Mouse (Mus musculus) embryonic facial prominence, embryonic 12.5 days (tissue): Measurements from ENCODE around the gene Nup155. TPM values are rescaled to one million over a fixed set of nuclear protein-coding genes. Genes with fewer than 3 reads are reported as not detected.

ENCODE experiments used
- ATAC-seq: fragments of 200-750 bp; cut with Nextera tagmentation; 2 replicates; pipeline ENCODE4 v1.8.0; 2017; ENCODE audit not compliant: insufficient number of reproducible peaks, insufficient read depth, low FRiP score, low TSS enrichment
- H3K27ac ChIP-seq: fragments of 300-500 bp; sonication (generic); 2 replicates; pipeline ENCODE4 v1.5.1; 2016; ENCODE audit warnings: mild to moderate bottlenecking
- H3K27me3 ChIP-seq: fragments of 300-500 bp; sonication (generic); 2 replicates; pipeline ENCODE4 v1.6.1; 2016; ENCODE audit warnings: mild to moderate bottlenecking, moderate library complexity
- H3K36me3 ChIP-seq: fragments of 300-500 bp; sonication (generic); 2 replicates; pipeline ENCODE4 v1.6.1; 2016; ENCODE audit warnings: mild to moderate bottlenecking
- H3K4me1 ChIP-seq: fragments of 300-500 bp; sonication (generic); 2 replicates; pipeline ENCODE4 v1.6.1; 2016
- H3K4me2 ChIP-seq: fragments of 300-500 bp; sonication (generic); replicated peaks from 2 replicates; pipeline ENCODE4 v1.6.1; 2016; ENCODE audit warnings: mild to moderate bottlenecking, moderate library complexity
- H3K4me3 ChIP-seq: fragments of 300-500 bp; sonication (generic); 2 replicates; pipeline ENCODE4 v1.5.1; 2016; ENCODE audit warnings: mild to moderate bottlenecking
- H3K9ac ChIP-seq: fragments of 300-500 bp; sonication (generic); 2 replicates; pipeline ENCODE4 v1.6.1; 2016; ENCODE audit warnings: mild to moderate bottlenecking, moderate library complexity
- H3K9me3 ChIP-seq: fragments of 300-500 bp; sonication (generic); 2 replicates; pipeline ENCODE4 v1.6.1; 2016; ENCODE audit warnings: mild to moderate bottlenecking, moderate library complexity
- WGBS: fragments of 180-500 bp; shearing (Covaris S2); methylation state at CpG from one replicate; pipeline ENCODE4 v1.1.7; 2016; 5-methylcytosine and 5-hydroxymethylcytosine counted together
- polyA plus RNA-seq: library from polyadenylated mRNA; unstranded; fragments of >200 nt; fragmentation: Nextera tagmentation; extraction: Ambion mirVana; gene quantifications from 2 replicates; pipeline ENCODE4 v1.2.1, GENCODE M21; 2016

Nup155 gene
- polyA plus RNA-seq, 1 experiment from 2014 or later: 26.8 TPM

DNA sequence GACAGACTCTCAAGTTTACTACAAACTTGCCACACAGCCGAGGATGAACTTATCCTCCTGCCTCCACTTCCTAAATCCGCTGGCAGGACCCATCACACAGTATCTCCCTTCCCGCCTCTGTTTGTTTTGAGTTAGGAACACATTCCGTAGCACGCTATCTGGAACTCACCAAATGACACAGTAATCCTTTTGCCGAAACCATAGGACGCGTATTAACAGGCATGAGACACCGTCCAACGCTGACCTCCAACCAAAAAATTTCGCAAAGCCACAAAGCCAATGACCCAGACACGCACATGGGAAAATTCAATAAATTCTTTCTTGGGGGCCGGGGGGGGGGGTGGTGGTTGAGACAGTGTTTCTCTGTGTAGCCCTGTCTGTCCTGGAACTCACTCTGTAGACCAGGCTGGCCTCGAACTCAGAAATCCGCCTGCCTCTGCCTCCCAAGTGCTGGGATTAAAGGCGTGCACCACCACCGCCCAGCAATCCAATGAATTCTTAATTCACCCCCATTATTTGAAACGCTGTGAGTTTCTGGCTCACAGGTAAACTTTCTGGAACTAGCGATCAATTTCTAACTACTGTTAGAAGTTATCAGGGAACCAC lies 610 bp upstream of the Nup155 start:
- no peak for ATAC-seq

DNA sequence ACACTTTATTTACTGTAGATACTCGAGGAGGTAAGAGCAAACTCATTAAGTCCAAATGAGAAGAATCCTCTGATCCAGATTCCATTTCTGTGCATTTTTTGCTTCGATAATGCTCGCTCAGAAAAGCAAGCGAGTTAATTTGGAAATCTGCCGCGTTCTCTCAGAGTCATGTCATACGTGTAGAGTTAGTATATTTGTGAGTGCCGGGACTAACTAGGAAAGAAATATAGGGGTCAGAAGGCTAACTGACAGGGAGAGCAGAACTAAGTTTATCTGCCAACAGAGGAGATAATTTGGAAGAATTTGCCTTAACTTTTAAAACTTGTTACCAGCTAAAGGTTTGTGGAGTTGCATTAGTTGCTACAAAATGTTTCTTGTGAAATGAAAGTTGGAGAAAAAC lies 709 bp downstream of the Nup155 start:
- ATAC-seq: no peak
- Histone ChIP-seq H3K9me3 (no peaks in the 10 kb centered on the region), H3K9ac (peak overlapping the region; percentile 69), H3K27me3 (no peaks in the 10 kb centered on the region), H3K27ac (no peak overlapping the region), H3K4me1 (peaks cover 11% of the 10 kb centered on the region), H3K4me2 (peak overlapping the region; percentile 73), H3K4me3 (peak overlapping the region; percentile 74), H3K36me3 (peaks cover 23% of the 10 kb centered on the region)
- WGBS: 6% methylated on average over 8 of the region's 8 CpGs

More for the DNA sequence above, 610 bp upstream of the Nup155 start:
- H3K4me3 ChIP-seq: peak overlapping the region; percentile 74
- no peaks in the 10 kb centered on the region for H3K27me3 ChIP-seq
- peak overlapping the region; percentile 53 for H3K4me2 ChIP-seq
- peak overlapping the region; percentile 73 for H3K27ac ChIP-seq
- peaks cover 11% of the 10 kb centered on the region for H3K4me1 ChIP-seq
- peak overlapping the region; percentile 69 for H3K9ac ChIP-seq
- H3K36me3 ChIP-seq: peaks cover 16% of the 10 kb centered on the region
- no peaks in the 10 kb centered on the region for H3K9me3 ChIP-seq
- WGBS: 56% methylated on average over 19 of the region's 19 CpGs

DNA sequence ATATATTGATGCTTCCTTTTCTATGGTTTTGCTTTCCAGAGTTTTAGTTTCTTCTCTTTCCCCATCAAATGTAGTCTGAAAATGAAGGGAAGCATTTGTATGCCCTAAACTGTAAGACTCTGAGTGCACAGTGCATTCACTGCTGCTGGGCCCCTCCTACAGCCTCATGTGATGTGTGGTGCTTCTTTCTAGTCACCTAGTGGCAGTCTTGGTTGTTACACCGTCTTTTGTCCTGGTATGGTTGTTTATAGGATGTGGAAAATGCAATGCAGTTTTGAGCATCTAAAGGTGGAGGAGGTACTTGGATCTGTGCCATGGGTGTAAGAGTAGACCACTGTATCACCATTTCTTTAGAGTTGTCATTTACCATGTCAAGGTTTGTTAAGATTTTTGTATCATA lies 20.2 kb downstream of the Nup155 start:
- H3K27ac ChIP-seq: no peak overlapping the region
- H3K4me1 ChIP-seq: no peaks in the 10 kb centered on the region
- H3K4me3 ChIP-seq: no peak overlapping the region
- no peaks in the 10 kb centered on the region for H3K9me3 ChIP-seq
- no peak for ATAC-seq
- H3K27me3 ChIP-seq: no peaks in the 10 kb centered on the region
- WGBS: 80% methylated on average over 1 of the region's 1 CpGs
- H3K9ac ChIP-seq: no peak overlapping the region
- no peak overlapping the region for H3K4me2 ChIP-seq
- H3K36me3 ChIP-seq: peaks cover 71% of the 10 kb centered on the region

DNA sequence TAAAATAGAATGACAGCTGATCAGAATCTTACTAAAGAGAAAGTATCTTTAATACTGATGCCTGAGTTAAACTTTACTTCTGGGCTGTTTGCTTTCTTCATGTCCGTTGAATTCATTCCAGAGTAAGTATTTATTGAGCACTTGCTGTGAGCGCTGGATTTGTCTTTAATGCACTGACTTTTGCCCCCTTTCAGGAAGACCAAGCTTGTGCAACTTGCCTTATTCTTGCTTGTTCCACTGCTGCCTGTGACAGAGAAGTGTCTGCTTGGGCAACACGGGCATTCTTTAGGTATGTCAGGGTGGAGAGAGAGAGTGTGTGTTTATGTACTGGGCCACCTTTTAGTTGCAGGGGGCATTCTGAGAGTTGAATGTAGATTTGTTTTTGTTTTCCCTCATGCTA lies 22.2 kb downstream of the Nup155 start:
- no peak overlapping the region for H3K27ac ChIP-seq
- WGBS: 95% methylated on average over 3 of the region's 3 CpGs
- no peaks in the 10 kb centered on the region for H3K9me3 ChIP-seq
- H3K27me3 ChIP-seq: no peaks in the 10 kb centered on the region
- H3K4me1 ChIP-seq: no peaks in the 10 kb centered on the region
- H3K4me2 ChIP-seq: no peak overlapping the region
- H3K36me3 ChIP-seq: peaks cover 82% of the 10 kb centered on the region
- no peak overlapping the region for H3K4me3 ChIP-seq
- ATAC-seq: no peak
- H3K9ac ChIP-seq: no peak overlapping the region

DNA sequence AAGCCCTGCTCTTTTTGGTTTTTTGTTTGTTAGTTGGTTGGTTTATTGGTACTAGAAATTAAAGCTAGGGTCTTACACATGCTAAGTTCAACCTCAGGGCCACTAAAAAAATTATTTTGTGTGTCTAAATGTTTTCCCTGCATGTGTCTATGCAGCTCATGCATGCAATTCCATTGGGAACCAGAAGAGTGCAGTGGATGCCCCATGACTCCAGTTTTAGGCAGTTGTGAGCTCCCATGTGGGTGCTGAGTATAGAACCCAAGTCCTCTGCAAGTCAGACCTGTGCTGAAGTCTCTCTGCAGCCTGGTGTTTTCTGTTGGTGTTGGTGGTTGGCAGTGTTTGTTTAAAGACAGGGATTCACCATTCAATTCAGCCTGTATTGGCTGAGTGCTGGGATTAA lies 22.7 kb downstream of the Nup155 start:
- no peak overlapping the region for H3K27ac ChIP-seq
- H3K36me3 ChIP-seq: peaks cover 82% of the 10 kb centered on the region
- no peaks in the 10 kb centered on the region for H3K9me3 ChIP-seq
- no peak for ATAC-seq
- H3K9ac ChIP-seq: no peak overlapping the region
- H3K4me1 ChIP-seq: no peaks in the 10 kb centered on the region
- no peak overlapping the region for H3K4me2 ChIP-seq
- no peaks in the 10 kb centered on the region for H3K27me3 ChIP-seq
- no peak overlapping the region for H3K4me3 ChIP-seq

DNA sequence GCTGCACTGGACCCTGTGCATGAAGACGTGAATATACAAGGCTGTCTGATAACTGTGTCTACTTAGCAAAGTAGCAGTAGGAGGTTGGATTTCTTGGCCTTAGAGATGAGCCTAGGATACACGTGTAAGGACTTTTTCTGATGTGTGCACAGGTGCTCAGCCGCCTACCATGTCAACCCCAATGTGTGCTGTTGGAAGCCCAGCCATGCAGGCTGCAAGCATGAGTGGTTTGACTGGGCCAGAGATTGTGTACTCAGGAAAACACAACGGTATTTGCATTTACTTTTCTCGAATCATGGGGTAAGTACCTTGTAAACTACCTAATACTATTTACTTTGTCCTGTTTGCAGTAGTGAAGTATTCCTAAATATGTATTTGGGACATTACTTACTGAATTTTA lies 26.5 kb downstream of the Nup155 start:
- Histone ChIP-seq H3K9ac (no peak overlapping the region), H3K36me3 (peaks cover 81% of the 10 kb centered on the region), H3K27me3 (no peaks in the 10 kb centered on the region), H3K9me3 (no peaks in the 10 kb centered on the region), H3K4me3 (no peak overlapping the region), H3K4me2 (no peak overlapping the region), H3K27ac (no peak overlapping the region), H3K4me1 (no peaks in the 10 kb centered on the region)
- WGBS: 90% methylated on average over 5 of the region's 5 CpGs
- ATAC-seq: no peak

- no peak overlapping the region for H3K27ac ChIP-seq
- H3K36me3 ChIP-seq: peaks cover 36% of the 10 kb centered on the region
- WGBS: 87% methylated on average over 1 of the region's 1 CpGs
- H3K4me1 ChIP-seq: no peaks in the 10 kb centered on the region
- no peaks in the 10 kb centered on the region for H3K27me3 ChIP-seq
- no peak overlapping the region for H3K9ac ChIP-seq
- H3K4me2 ChIP-seq: no peak overlapping the region
- H3K4me3 ChIP-seq: no peak overlapping the region
- ATAC-seq: no peak
- H3K9me3 ChIP-seq: no peaks in the 10 kb centered on the region
Observed at GRCm38 (mm10) chr15:8161841-8162240, 52.8 kb downstream of the Nup155 start.

DNA sequence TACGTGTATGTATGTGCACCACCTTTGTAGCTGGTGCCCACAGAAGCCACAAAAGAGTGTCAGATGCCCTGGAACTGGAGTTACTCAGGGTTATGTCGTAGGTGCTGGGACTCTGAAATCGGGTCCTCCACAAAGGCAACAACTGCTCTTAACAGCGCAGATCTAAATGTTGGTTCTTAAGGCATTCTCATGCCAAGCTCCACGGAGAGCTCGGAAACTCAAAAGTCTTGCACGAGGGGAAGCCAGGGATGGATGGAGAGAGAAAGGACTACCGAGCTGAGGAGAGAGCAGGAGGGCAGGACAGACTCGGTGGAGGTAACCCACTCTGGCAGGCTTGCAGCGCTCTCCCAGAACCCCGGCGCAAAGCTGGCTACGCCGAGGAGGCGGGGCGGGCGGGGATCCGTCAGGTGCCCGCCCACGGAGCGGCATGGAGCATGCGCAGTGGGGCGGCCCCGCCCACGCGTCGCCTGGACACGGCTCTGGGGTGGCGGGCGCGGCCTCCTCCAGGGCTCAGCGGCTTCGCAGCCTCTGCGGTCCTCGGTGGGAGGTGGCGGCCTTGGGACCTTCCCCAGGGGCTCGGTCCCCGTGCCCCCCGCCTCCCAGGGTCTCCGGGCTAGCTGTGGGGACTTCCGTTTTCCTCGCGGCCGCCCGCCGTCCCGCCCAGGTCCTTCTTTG lies 59.7 kb downstream of the Nup155 start, which contains the start of gene Cplane1:
TSS of gene Cplane1 (plus strand) at position 516 of the 675 bp plus-strand sequence.
- Histone ChIP-seq H3K9me3 (no peaks in the 10 kb centered on the region), H3K4me1 (0 out of 2 replicates have a peak, but pooled peaks cover 3% of the 10 kb centered on the region), H3K27me3 (no peaks in the 10 kb centered on the region), H3K4me2 (peak within 1 kb of the TSS; percentile 59), H3K27ac (peak within 1 kb of the TSS; percentile 83), H3K36me3 (peaks cover 12% of the 10 kb centered on the region), H3K4me3 (peak within 1 kb of the TSS; percentile 95), H3K9ac (peak within 1 kb of the TSS; percentile 89)
- WGBS: 1% methylated on average over 42 of the region's 47 CpGs
- ATAC-seq: peak; percentile 99

DNA sequence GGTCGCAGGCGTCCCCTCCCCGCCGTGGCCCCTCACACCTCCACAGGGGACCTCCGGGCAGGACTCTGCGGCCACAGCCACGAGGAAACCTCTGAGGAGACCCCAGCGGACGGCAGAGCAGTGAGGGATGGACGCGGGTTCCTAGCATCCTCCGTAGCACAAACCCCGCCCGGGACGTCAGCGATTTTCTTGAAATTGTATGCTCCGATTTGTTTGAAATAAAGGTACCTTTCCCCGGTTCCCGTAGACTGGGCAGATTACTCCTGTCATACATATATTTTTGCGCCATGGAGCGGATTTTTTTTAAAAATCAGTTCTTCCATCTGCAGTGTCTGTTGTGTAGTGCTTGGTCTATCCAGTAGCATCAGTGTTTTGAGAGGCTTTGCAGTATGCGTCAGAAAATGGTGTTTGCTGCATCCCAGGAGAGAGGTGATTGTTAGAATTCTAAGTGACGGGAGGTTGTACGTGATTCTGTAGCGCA lies 60.2 kb downstream of the Nup155 start:
- Histone ChIP-seq H3K27ac (peak overlapping the region; percentile 83), H3K9ac (peak overlapping the region; percentile 89), H3K4me3 (peak overlapping the region; percentile 95), H3K27me3 (no peaks in the 10 kb centered on the region), H3K36me3 (peaks cover 16% of the 10 kb centered on the region), H3K9me3 (no peaks in the 10 kb centered on the region), H3K4me2 (peak overlapping the region; percentile 59), H3K4me1 (0 out of 2 replicates have a peak, but pooled peaks cover 3% of the 10 kb centered on the region)
- ATAC-seq: peak; percentile 85
- WGBS: under 1% methylated on average over 25 of the region's 25 CpGs

DNA sequence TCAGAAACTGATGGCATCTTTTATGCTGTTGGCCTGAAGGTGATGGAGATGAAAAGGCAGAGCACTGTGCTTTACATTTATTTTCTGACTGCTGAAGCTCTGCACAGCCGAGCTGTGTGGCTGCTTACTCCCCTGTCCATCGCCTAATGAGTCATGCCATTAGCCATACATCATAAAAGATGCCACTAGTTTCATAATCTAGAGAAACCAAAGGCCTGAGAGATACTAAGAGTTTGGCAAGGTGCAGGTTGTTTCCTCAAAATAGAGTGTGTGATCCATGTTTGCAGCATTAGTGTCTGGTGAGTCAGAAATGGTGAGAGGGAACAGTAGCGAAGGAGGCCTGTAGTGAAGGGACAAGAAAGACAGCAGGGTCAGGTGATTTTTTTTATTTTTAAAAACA lies 80.5 kb downstream of the Nup155 start:
- Histone ChIP-seq H3K9ac (no peak overlapping the region), H3K27me3 (no peaks in the 10 kb centered on the region), H3K4me3 (no peak overlapping the region), H3K9me3 (no peaks in the 10 kb centered on the region), H3K4me2 (no peak overlapping the region), H3K27ac (no peak overlapping the region), H3K36me3 (peaks cover 59% of the 10 kb centered on the region), H3K4me1 (no peaks in the 10 kb centered on the region)
- ATAC-seq: no peak
- WGBS: 90% methylated on average over 3 of the region's 3 CpGs

DNA sequence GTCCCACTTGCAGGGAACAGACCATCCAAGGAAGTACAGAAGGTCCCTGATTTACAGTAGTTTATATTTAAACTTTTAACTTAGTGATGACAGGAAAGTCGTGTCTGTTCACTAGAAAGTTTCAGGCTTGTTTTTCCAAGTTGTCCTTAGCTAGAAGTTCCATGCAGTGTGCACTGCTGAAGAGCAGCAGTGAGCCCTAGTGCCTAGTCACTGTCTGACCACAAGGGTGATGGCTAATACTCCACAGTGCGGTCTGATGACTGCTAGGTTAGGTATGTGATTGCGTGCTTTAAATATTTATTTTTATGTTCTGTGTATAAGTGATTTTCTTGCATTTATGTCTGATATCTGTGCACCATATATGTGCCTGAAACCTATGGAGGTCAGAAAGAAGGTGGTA lies 81.4 kb downstream of the Nup155 start:
- Histone ChIP-seq H3K4me2 (no peak overlapping the region), H3K4me3 (no peak overlapping the region), H3K27me3 (no peaks in the 10 kb centered on the region), H3K36me3 (peaks cover 68% of the 10 kb centered on the region), H3K9me3 (no peaks in the 10 kb centered on the region), H3K9ac (no peak overlapping the region), H3K4me1 (no peaks in the 10 kb centered on the region), H3K27ac (no peak overlapping the region)
- WGBS: 96% methylated on average over 3 of the region's 3 CpGs
- ATAC-seq: no peak

DNA sequence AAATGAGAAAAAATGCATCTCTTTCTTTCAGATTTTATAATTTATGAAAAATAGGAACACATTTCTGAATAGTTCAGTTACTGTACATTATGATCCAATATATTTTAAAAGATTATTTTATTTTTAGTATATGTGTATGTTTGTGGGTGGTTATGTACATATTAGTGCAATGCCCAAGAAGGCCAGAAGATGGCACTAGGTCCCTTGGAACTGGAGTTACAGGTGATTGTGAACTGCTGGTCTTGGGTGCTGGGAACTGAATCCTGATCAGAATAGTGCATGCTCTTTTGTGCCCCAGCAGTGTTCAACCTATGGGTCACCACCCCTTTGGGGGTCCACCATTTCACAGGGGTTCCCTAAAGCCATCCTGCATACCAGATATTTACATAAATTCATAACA lies 91.2 kb downstream of the Nup155 start:
- Histone ChIP-seq H3K36me3 (peaks cover 58% of the 10 kb centered on the region), H3K4me1 (no peaks in the 10 kb centered on the region), H3K4me3 (no peak overlapping the region), H3K9ac (no peak overlapping the region), H3K27ac (no peak overlapping the region), H3K27me3 (no peaks in the 10 kb centered on the region), H3K4me2 (no peak overlapping the region), H3K9me3 (no peaks in the 10 kb centered on the region)
- no peak for ATAC-seq
